Mouse (Mus musculus) midbrain, embryonic 11.5 days (tissue): ENCODE results near the gene Pcbp3. TPM values are rescaled to one million over a fixed set of nuclear protein-coding genes. Genes with fewer than 3 reads are reported as not detected.

Experiments used
- ATAC-seq: fragments of 200-750 bp; cut with Nextera tagmentation; 2 replicates; pipeline ENCODE4 v1.8.0; 2017; ENCODE audit warnings: moderate TSS enrichment, moderate library complexity; ENCODE audit not compliant: low FRiP score
- DNase-seq: peaks from one replicate; pipeline ENCODE4 v3.0.0; 2015; ENCODE audit warnings: low spot score; ENCODE audit errors: missing footprints
- H3K27ac ChIP-seq: fragments of 300-500 bp; sonication (generic); 2 replicates; pipeline ENCODE4 v1.5.1; 2014; ENCODE audit warnings: low read depth, low read length
- H3K27me3 ChIP-seq: fragments of 300-500 bp; sonication (generic); 2 replicates; pipeline ENCODE4 v1.6.1; 2014; ENCODE audit warnings: mild to moderate bottlenecking, low read length, moderate library complexity, mixed read lengths; ENCODE audit not compliant: control insufficient read depth, insufficient read depth
- H3K36me3 ChIP-seq: fragments of 300-500 bp; sonication (generic); 2 replicates; pipeline ENCODE4 v1.6.1; 2014; ENCODE audit warnings: mild to moderate bottlenecking, low read length, moderate library complexity, mixed read lengths; ENCODE audit not compliant: control insufficient read depth, insufficient read depth
- H3K4me1 ChIP-seq: fragments of 300-500 bp; sonication (generic); 2 replicates; pipeline ENCODE4 v1.6.1; 2014; ENCODE audit warnings: low read length; ENCODE audit not compliant: control insufficient read depth, insufficient read depth
- H3K4me2 ChIP-seq: fragments of 300-500 bp; sonication (generic); 2 replicates; pipeline ENCODE4 v1.6.1; 2014; ENCODE audit warnings: mild to moderate bottlenecking, moderate library complexity
- H3K4me3 ChIP-seq: fragments of 300-500 bp; sonication (generic); 2 replicates; pipeline ENCODE4 v1.5.1; 2014; ENCODE audit warnings: low read depth, low read length
- H3K9ac ChIP-seq: fragments of 300-500 bp; sonication (generic); 2 replicates; pipeline ENCODE4 v1.6.1; 2014; ENCODE audit warnings: low read length
- H3K9me3 ChIP-seq: fragments of 300-500 bp; sonication (generic); 2 replicates; pipeline ENCODE4 v1.6.1; 2016; ENCODE audit warnings: low read length; ENCODE audit not compliant: control insufficient read depth
- WGBS: fragments of 180-500 bp; shearing (Covaris S2); extraction: QIAGEN DNeasy Blood & Tissue Kit; methylation state at CpG from one replicate; pipeline ENCODE4 v1.1.7; 2014; 5-methylcytosine and 5-hydroxymethylcytosine counted together
- polyA plus RNA-seq: library from polyadenylated mRNA; unstranded; fragments of >200 nt; fragmentation: Nextera tagmentation; extraction: Ambion mirVana; gene quantifications from 2 replicates; pipeline ENCODE4 v1.2.1, GENCODE M21; 2014

Gene Pcbp3
- polyA plus RNA-seq, 1 experiment from 2014 or later: 41.5 TPM

- no peaks in the 10 kb centered on the region for H3K36me3 ChIP-seq
- H3K9ac ChIP-seq: no peak overlapping the region
- no peaks in the 10 kb centered on the region for H3K9me3 ChIP-seq
- no peak overlapping the region for H3K27ac ChIP-seq
- no peak overlapping the region for H3K4me2 ChIP-seq
- no peaks in the 10 kb centered on the region for H3K27me3 ChIP-seq
- 90% methylated on average over 6 of the region's 6 CpGs for WGBS
- no peak overlapping the region for H3K4me3 ChIP-seq
- H3K4me1 ChIP-seq: no peaks in the 10 kb centered on the region
- DNase-seq (no peak), ATAC-seq (no peak)
Observed at GRCm38 (mm10) chr10:76721746-76722145, 239.9 kb downstream of the Pcbp3 start.

- Histone ChIP-seq H3K9me3 (no peaks in the 10 kb centered on the region), H3K27ac (no peak overlapping the region), H3K9ac (no peak overlapping the region), H3K4me3 (no peak overlapping the region), H3K27me3 (no peaks in the 10 kb centered on the region), H3K4me2 (no peak overlapping the region), H3K4me1 (no peaks in the 10 kb centered on the region), H3K36me3 (no peaks in the 10 kb centered on the region)
- no peak for ATAC-seq
- no peak for DNase-seq
- 83% methylated on average over 11 of the region's 11 CpGs for WGBS
Observed at GRCm38 (mm10) chr10:76721216-76721615, 240.5 kb downstream of the Pcbp3 start.

GRCm38 (mm10) chr10:76717631-76718030 lies 244.1 kb downstream of the Pcbp3 start:
- WGBS: 90% methylated on average over 4 of the region's 4 CpGs
- ATAC-seq: no peak
- no peak for DNase-seq
- no peak overlapping the region for H3K9ac ChIP-seq
- no peak overlapping the region for H3K4me2 ChIP-seq
- no peaks in the 10 kb centered on the region for H3K36me3 ChIP-seq
- no peak overlapping the region for H3K4me3 ChIP-seq
- H3K4me1 ChIP-seq: no peaks in the 10 kb centered on the region
- no peak overlapping the region for H3K27ac ChIP-seq
- H3K9me3 ChIP-seq: no peaks in the 10 kb centered on the region
- H3K27me3 ChIP-seq: no peaks in the 10 kb centered on the region

GRCm38 (mm10) chr10:76717026-76717425 lies 244.7 kb downstream of the Pcbp3 start:
- DNase-seq (no peak), ATAC-seq (no peak)
- no peak overlapping the region for H3K9ac ChIP-seq
- H3K27me3 ChIP-seq: no peaks in the 10 kb centered on the region
- no peak overlapping the region for H3K4me2 ChIP-seq
- no peak overlapping the region for H3K27ac ChIP-seq
- no peaks in the 10 kb centered on the region for H3K36me3 ChIP-seq
- H3K9me3 ChIP-seq: no peaks in the 10 kb centered on the region
- WGBS: 94% methylated on average over 7 of the region's 7 CpGs
- H3K4me3 ChIP-seq: no peak overlapping the region
- no peaks in the 10 kb centered on the region for H3K4me1 ChIP-seq

- no peak for DNase-seq
- no peaks in the 10 kb centered on the region for H3K36me3 ChIP-seq
- ATAC-seq: no peak
- no peak overlapping the region for H3K4me2 ChIP-seq
- no peak overlapping the region for H3K27ac ChIP-seq
- H3K9me3 ChIP-seq: no peaks in the 10 kb centered on the region
- no peak overlapping the region for H3K4me3 ChIP-seq
- no peaks in the 10 kb centered on the region for H3K4me1 ChIP-seq
- 84% methylated on average over 7 of the region's 7 CpGs for WGBS
- H3K27me3 ChIP-seq: no peaks in the 10 kb centered on the region
- no peak overlapping the region for H3K9ac ChIP-seq
Observed at GRCm38 (mm10) chr10:76714303-76714702, 247.4 kb downstream of the Pcbp3 start.

- no peak overlapping the region for H3K4me3 ChIP-seq
- H3K4me2 ChIP-seq: no peak overlapping the region
- 80% methylated on average over 3 of the region's 3 CpGs for WGBS
- H3K4me1 ChIP-seq: no peaks in the 10 kb centered on the region
- no peak for ATAC-seq
- no peak overlapping the region for H3K9ac ChIP-seq
- no peaks in the 10 kb centered on the region for H3K27me3 ChIP-seq
- H3K36me3 ChIP-seq: no peaks in the 10 kb centered on the region
- H3K9me3 ChIP-seq: no peaks in the 10 kb centered on the region
- DNase-seq: no peak
- H3K27ac ChIP-seq: no peak overlapping the region
Observed at GRCm38 (mm10) chr10:76712500-76712899, 249.2 kb downstream of the Pcbp3 start.

Other genes with a start within 250 kb of the Pcbp3 start
- 12.8 and 12.9 TPM in 2 replicates for gene Col6a1, start 235.7 kb downstream of the Pcbp3 start, polyA plus RNA-seq
- 27.5 and 29.5 TPM in 2 replicates for gene Slc19a1, start 70.4 kb upstream of the Pcbp3 start, polyA plus RNA-seq
- gene Col18a1, start 204.7 kb upstream of the Pcbp3 start, polyA plus RNA-seq: 46.8 and 52.2 TPM in 2 replicates